Mouse (Mus musculus): Measurements from ENCODE around the gene Sbk2. TPM values are rescaled to one million over a fixed set of nuclear protein-coding genes. Genes with fewer than 3 reads are reported as not detected.
"Not testable (repeated sequence)": the region's sequence is repeated elsewhere in the genome, so short reads cannot be mapped to it uniquely, and the experiment has no call there.

Sbk2 gene
- polyA plus RNA-seq (2015; fragmentation: Nextera tagmentation; extraction: Ambion mirVana) = 0.73 and 0.74 TPM in 2 replicates

GRCm38 (mm10) chr7:4964272-4964671, at the start of gene Sbk2:
Sbk2 (minus strand) TSS chr7:4964406.
- Histone ChIP-seq H3K4me3 (no peak within 1 kb of the TSS), H3K9ac (no peak within 1 kb of the TSS), H3K27me3 (no peaks in the 10 kb centered on the region), H3K36me3 (no peaks in the 10 kb centered on the region), H3K4me1 (0 out of 2 replicates have a peak, but pooled peaks cover 6% of the 10 kb centered on the region), H3K9me3 (no peaks in the 10 kb centered on the region), H3K4me2 (peak within 1 kb of the TSS; percentile 26; the same call in 1 of the 2 replicates), H3K27ac (no peak within 1 kb of the TSS)
- 2% methylated on average over 10 of the region's 10 CpGs for WGBS
- peak; percentile 68 for ATAC-seq (ENCODE audit: insufficient number of reproducible peaks, low FRiP score, low TSS enrichment, low read depth)

GRCm38 (mm10) chr7:5012681-5013513, 48.7 kb upstream of the Sbk2 start:
- H3K27me3 ChIP-seq = no peaks in the 10 kb centered on the region
- H3K27ac ChIP-seq = no peak overlapping the region
- no peak overlapping the region for H3K9ac ChIP-seq
- ATAC-seq (ENCODE audit: insufficient number of reproducible peaks, low FRiP score, low TSS enrichment, low read depth) = no peak
- H3K4me3 ChIP-seq = peak overlapping the region; percentile 74; the same call in 1 of the 2 replicates
- H3K4me2 ChIP-seq = no peak overlapping the region
- H3K36me3 ChIP-seq = peaks cover 55% of the 10 kb centered on the region
- no peaks in the 10 kb centered on the region for H3K9me3 ChIP-seq
- peaks cover 10% of the 10 kb centered on the region; the same call in 1 of the 2 replicates for H3K4me1 ChIP-seq
- 92% methylated on average over 27 of the region's 27 CpGs for WGBS

GRCm38 (mm10) chr7:5008229-5008628, 44.0 kb upstream of the Sbk2 start:
- no peak overlapping the region for H3K27ac ChIP-seq
- H3K4me1 ChIP-seq = peaks cover 5% of the 10 kb centered on the region; the same call in 1 of the 2 replicates
- no peak overlapping the region for H3K9ac ChIP-seq
- no peaks in the 10 kb centered on the region for H3K27me3 ChIP-seq
- H3K36me3 ChIP-seq = peaks cover 68% of the 10 kb centered on the region
- no peaks in the 10 kb centered on the region for H3K9me3 ChIP-seq
- no peak overlapping the region for H3K4me2 ChIP-seq
- no peak overlapping the region for H3K4me3 ChIP-seq
- no peak for ATAC-seq (ENCODE audit: insufficient number of reproducible peaks, low FRiP score, low TSS enrichment, low read depth)
- 97% methylated on average over 26 of the region's 26 CpGs for WGBS

- not testable (repeated sequence) for H3K9ac ChIP-seq; H3K9me3 ChIP-seq; H3K4me1 ChIP-seq; H3K4me2 ChIP-seq; ATAC-seq (ENCODE audit: insufficient number of reproducible peaks, low FRiP score, low TSS enrichment, low read depth); H3K27me3 ChIP-seq; H3K4me3 ChIP-seq; H3K27ac ChIP-seq
- H3K36me3 ChIP-seq = peaks cover 18% of the 10 kb centered on the region
- 61% methylated on average over 8 of the region's 8 CpGs for WGBS
Observed at GRCm38 (mm10) chr7:5002876-5003275, 38.7 kb upstream of the Sbk2 start.

GRCm38 (mm10) chr7:4999876-5000275, 35.7 kb upstream of the Sbk2 start:
- Histone ChIP-seq H3K9me3 (no peaks in the 10 kb centered on the region), H3K4me2 (no peak overlapping the region), H3K27ac (no peak overlapping the region), H3K27me3 (no peaks in the 10 kb centered on the region), H3K9ac (no peak overlapping the region), H3K4me3 (no peak overlapping the region), H3K4me1 (peaks cover 12% of the 10 kb centered on the region), H3K36me3 (peaks cover 3% of the 10 kb centered on the region; the same call in 1 of the 2 replicates)
- WGBS = 70% methylated on average over 2 of the region's 2 CpGs
- no peak for ATAC-seq (ENCODE audit: insufficient number of reproducible peaks, low FRiP score, low TSS enrichment, low read depth)

- 53% methylated on average over 8 of the region's 8 CpGs for WGBS
- Histone ChIP-seq H3K9ac (no peak overlapping the region), H3K4me3 (peak overlapping the region; percentile 60)
Observed at GRCm38 (mm10) chr7:4996934-4997333, 32.7 kb upstream of the Sbk2 start.

GRCm38 (mm10) chr7:4996003-4996895, 32.0 kb upstream of the Sbk2 start, which contains the start of gene Zfp579:
Zfp579 (minus strand) TSS chr7:4996158.
- Histone ChIP-seq H3K9me3 (0 out of 2 replicates have a peak, but pooled peaks cover 3% of the 10 kb centered on the region), H3K9ac (peak within 1 kb of the TSS; percentile 74), H3K27me3 (peaks cover 12% of the 10 kb centered on the region), H3K4me1 (peaks cover 30% of the 10 kb centered on the region), H3K27ac (peak within 1 kb of the TSS; percentile 71), H3K36me3 (peaks cover 33% of the 10 kb centered on the region), H3K4me3 (peak within 1 kb of the TSS; percentile 60), H3K4me2 (peak within 1 kb of the TSS; percentile 81)
- WGBS = 6% methylated on average over 19 of the region's 26 CpGs
- peak; percentile 75 for ATAC-seq (ENCODE audit: insufficient number of reproducible peaks, low FRiP score, low TSS enrichment, low read depth)

More at GRCm38 (mm10) chr7:4996934-4997333, 32.7 kb upstream of the Sbk2 start:
- Histone ChIP-seq H3K36me3 (peaks cover 27% of the 10 kb centered on the region), H3K27me3 (peaks cover 12% of the 10 kb centered on the region), H3K4me1 (peaks cover 30% of the 10 kb centered on the region), H3K27ac (no peak overlapping the region), H3K9me3 (no peaks in the 10 kb centered on the region), H3K4me2 (peak overlapping the region; percentile 81)
- no peak for ATAC-seq (ENCODE audit: insufficient number of reproducible peaks, low FRiP score, low TSS enrichment, low read depth)

GRCm38 (mm10) chr7:4995268-4996002, 31.2 kb upstream of the Sbk2 start:
- peak overlapping the region; percentile 60 for H3K4me3 ChIP-seq
- H3K27me3 ChIP-seq = peaks cover 12% of the 10 kb centered on the region
- WGBS = 4% methylated on average over 19 of the region's 19 CpGs
- peak; percentile 40; the same call in 1 of the 2 replicates for ATAC-seq (ENCODE audit: insufficient number of reproducible peaks, low FRiP score, low TSS enrichment, low read depth)
- peak overlapping the region; percentile 74 for H3K9ac ChIP-seq
- H3K36me3 ChIP-seq = peaks cover 35% of the 10 kb centered on the region
- H3K27ac ChIP-seq = peak overlapping the region; percentile 52
- H3K4me2 ChIP-seq = peak overlapping the region; percentile 81
- H3K4me1 ChIP-seq = peaks cover 30% of the 10 kb centered on the region
- H3K9me3 ChIP-seq = 0 out of 2 replicates have a peak, but pooled peaks cover 5% of the 10 kb centered on the region

- ATAC-seq (ENCODE audit: insufficient number of reproducible peaks, low FRiP score, low TSS enrichment, low read depth) = no peak
- Histone ChIP-seq H3K9ac (no peak overlapping the region), H3K9me3 (0 out of 2 replicates have a peak, but pooled peaks cover 5% of the 10 kb centered on the region), H3K4me2 (no peak overlapping the region), H3K4me3 (peak overlapping the region; percentile 60; the same call in 1 of the 2 replicates), H3K36me3 (peaks cover 35% of the 10 kb centered on the region), H3K27me3 (peaks cover 12% of the 10 kb centered on the region), H3K27ac (no peak overlapping the region), H3K4me1 (peaks cover 30% of the 10 kb centered on the region)
- WGBS = 55% methylated on average over 59 of the region's 59 CpGs
Observed at GRCm38 (mm10) chr7:4993999-4994788, 30.0 kb upstream of the Sbk2 start.

GRCm38 (mm10) chr7:4993347-4993998, 29.3 kb upstream of the Sbk2 start:
- 47% methylated on average over 55 of the region's 55 CpGs for WGBS
- Histone ChIP-seq H3K4me3 (no peak overlapping the region), H3K9me3 (0 out of 2 replicates have a peak, but pooled peaks cover 5% of the 10 kb centered on the region), H3K36me3 (peaks cover 35% of the 10 kb centered on the region), H3K27me3 (peaks cover 12% of the 10 kb centered on the region), H3K4me2 (no peak overlapping the region), H3K9ac (no peak overlapping the region), H3K4me1 (peaks cover 30% of the 10 kb centered on the region), H3K27ac (no peak overlapping the region)
- ATAC-seq (ENCODE audit: insufficient number of reproducible peaks, low FRiP score, low TSS enrichment, low read depth) = no peak

Measured in limb, embryonic 15.5 days (tissue).